Mouse (Mus musculus) liver, adult 2 months (tissue): ENCODE data around the gene Naa50.

ENCODE experiments used
- CTCF ChIP-seq: fragments of 200-500 bp; IDR thresholded peaks from 2 replicates; pipeline ENCODE4 v1.5.1; 2011; ENCODE audit warnings: low read depth, low read length, control low read depth
- POLR2A ChIP-seq: fragments of 200-500 bp; IDR thresholded peaks from 2 replicates; pipeline ENCODE4 v1.6.1; 2011; ENCODE audit warnings: low read length, control low read depth; ENCODE audit not compliant: insufficient read depth; ENCODE audit errors: extremely low read depth

- TF ChIP-seq CTCF, result no peak
- TF ChIP-seq POLR2A, result no peak
Measured at GRCm38 (mm10) chr16:44212703-44213102, 73.1 kb downstream of the Naa50 start.
